Mouse (Mus musculus) B cell, adult 2 months (primary cell): ENCODE data around the gene Rack1.
"Not testable (repeated sequence)": the region's sequence is repeated elsewhere in the genome, so short reads cannot be mapped to it uniquely, and the experiment has no call there.

ENCODE experiments used
- DNase-seq, 2 experiments: peaks; one replicate each; pipeline ENCODE4 v3.0.0; 2022

Gene Rack1

DNA sequence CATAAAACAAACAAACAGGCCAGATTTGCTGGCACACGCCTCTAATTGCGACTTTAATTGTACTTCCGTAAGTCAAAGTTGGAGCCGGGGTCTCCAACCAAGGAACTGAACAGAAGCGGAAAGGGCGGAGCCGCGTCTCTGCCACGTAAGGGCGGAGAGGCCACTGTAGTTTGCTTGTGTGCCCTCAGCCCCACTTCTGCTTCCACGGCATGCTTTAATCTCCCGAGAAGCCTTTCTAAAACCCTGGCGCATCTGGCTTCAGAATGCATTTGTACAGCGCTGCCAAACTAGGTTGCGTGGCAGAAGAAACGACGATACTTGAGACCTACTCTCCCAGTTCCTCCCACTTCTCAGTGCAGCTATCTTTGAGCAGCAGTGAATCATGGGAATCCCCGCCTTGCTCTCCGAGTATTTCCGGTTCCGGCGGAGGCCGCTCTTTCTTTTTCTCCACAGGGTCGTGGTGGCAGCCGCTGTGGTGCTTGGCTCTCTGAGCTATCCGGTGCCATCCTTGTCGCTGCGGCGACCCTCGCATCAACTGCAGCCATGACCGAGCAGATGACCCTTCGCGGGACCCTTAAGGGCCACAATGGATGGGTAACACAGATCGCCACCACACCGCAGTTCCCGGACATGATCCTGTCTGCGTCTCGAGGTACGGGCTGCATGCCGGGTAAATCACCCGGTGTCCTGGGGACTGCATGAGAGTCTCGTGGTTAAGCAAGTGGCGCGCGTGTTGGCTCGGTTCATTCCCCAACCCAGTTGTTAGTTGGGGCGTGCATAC, at the start of gene Rack1:
TSS of gene Rack1 (plus strand) at position 412 of the 781 bp plus-strand sequence.
- peak; percentile 91 to 93 for DNase-seq

GRCm38 (mm10) chr11:48750428-48750827, 49.7 kb upstream of the Rack1 start:
- DNase-seq: no peak

GRCm38 (mm10) chr11:48753534-48753933, 46.6 kb upstream of the Rack1 start:
- not testable (repeated sequence) for DNase-seq

DNA sequence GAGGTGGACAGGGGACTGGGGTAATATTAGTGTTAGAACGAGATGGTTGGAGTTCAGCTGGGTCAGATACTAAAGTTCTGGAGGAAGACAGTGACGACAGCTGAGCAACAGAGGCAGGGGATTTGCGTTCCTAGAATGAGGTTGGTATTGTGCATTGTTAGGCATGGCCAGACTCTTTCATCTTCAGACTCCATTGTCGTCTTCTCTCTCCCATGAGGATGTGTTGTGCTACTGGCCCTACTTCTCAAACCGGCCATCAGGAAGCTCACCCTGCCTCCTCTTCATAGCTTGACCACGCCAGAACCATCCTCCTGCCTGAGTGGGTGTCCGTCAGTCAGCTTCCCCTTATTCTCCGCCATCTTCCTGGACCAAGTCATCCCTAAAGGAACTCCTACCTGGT, 41.1 kb upstream of the Rack1 start:
- DNase-seq: no peak

DNA sequence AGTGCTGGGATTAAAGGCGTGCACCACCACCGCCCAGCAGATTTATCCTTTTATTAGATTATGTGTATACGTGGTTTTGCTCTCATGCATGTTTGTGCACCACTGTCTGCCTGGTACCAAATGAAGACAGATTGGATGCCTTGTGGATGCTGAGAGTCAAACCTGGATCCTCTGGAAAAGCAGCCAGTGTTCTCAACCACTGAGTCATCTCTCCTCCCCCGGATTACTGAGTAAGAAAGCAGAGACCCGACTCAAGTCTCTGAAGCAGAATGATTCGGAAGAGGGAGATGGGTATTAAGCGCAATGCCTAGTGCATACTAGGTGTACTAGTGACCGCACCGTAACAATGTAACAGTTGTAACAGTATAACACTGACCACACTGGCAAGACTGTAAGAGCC, 36.0 kb upstream of the Rack1 start:
- DNase-seq: no peak

DNA sequence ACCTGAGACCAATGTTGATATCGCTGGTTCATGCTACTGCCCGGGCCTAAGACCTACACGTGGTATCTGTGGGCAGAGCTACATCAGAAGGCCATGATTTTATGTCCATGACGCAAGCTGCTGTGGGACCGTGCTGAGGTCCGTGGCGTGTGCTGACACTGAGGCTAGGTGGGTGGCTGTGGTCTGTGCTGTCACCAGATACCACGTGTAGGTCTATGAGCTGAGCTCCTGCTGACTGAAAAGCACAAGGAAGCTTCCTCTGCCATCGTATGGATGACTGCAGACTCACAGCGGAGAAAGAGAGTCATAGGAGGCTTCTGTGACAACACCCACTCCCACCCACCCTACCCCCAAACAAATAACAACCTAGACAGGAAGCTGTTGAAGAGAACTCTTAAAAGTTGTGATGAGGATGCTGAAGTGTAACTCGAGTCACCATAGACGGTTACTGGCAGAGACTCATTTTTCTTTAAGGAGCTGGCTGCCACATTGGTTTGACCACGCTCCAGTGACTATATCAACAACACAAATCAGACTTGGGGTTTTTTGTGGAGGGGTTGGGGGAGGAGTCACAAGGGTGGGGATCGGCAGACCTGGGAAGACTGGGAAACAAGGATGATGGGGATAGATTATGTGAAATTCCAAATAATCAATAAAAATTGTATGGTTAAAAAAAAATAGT, 32.8 kb upstream of the Rack1 start:
- no peak for DNase-seq

DNA sequence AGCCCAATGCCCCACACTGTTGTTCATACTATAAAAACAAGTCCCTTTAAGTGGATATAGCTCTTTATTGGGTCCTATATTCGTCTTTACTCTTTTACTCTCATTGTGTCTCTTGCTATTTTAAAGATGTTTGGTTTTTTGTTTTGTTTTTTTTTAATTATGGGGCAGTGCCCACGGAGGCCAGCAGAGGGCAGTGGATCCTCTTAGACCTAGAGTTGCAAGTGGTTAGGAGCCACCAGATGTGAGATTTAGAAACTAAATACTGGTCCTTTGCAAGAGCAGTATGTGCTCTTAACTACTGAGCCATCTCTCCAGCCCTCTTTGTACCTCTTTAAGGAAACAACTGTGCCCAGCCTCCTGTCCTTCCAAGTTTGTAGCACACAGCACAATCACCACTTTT, 28.4 kb upstream of the Rack1 start:
- DNase-seq: peak; percentile 68 to 76

DNA sequence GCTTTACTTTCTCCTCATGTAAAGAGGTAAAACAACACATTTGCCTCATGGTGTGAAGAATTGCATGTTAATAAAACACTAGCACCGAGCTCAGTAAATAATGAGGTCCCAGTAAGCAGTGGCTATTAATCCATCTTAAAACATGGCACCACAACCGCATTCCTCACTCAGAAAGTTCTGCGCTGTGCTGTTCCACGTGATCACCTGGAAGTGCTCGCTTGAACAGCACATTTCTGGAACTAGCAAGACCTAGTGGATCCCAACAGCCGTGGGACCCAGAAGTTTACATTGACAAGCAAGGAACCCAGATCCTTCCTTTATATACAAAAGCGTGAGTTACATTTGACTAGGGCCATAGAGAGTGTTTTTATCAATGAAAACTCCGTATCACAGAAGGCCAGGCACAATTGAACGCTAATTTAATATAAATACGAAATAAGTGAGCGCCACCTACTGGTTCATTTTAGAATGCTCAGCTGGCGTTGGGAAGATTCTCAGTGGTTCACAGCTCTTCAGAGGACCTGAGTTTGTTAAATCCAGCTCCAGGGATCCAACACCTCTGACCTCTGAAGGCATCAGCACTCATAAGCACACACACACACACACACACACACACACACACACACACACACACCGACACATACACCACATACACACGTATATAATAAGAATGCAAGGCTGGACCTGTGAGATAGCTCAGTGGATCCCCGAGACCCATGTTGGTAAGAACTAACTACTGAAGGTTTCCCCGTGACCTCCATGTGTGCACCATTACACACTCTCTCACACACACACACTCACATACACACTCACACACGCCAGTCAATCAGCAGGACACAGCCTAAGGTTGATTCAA, 25.5 kb upstream of the Rack1 start:
- peak; percentile 64 to 70 for DNase-seq

GRCm38 (mm10) chr11:48775483-48775882, 24.6 kb upstream of the Rack1 start:
- no peak for DNase-seq

GRCm38 (mm10) chr11:48776664-48777063, 23.5 kb upstream of the Rack1 start:
- DNase-seq: peak; percentile 67 to 68

DNA sequence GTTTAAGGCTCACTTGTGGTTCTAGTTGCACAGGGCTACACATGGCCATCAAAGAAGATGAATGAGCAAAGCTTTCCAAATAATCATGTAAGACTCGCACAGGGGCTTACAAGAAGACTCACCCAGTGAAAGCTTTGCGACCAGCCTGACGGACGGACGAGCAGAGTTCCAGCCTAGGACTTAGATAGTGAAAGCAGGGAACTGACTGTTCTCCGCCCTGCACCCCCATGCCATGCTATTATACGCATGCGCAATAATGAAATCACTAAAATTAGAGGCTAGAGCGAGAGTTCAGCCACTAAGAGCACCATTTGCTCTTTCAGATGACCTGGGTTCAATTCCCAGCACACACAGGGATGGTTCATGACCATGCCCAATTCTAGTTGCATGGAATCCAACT, 22.8 kb upstream of the Rack1 start:
- no peak for DNase-seq

- peak; percentile 66 for DNase-seq
Measured at GRCm38 (mm10) chr11:48779450-48779849, 20.7 kb upstream of the Rack1 start.

- DNase-seq: no peak
Measured at GRCm38 (mm10) chr11:48782243-48782642, 17.9 kb upstream of the Rack1 start.

DNA sequence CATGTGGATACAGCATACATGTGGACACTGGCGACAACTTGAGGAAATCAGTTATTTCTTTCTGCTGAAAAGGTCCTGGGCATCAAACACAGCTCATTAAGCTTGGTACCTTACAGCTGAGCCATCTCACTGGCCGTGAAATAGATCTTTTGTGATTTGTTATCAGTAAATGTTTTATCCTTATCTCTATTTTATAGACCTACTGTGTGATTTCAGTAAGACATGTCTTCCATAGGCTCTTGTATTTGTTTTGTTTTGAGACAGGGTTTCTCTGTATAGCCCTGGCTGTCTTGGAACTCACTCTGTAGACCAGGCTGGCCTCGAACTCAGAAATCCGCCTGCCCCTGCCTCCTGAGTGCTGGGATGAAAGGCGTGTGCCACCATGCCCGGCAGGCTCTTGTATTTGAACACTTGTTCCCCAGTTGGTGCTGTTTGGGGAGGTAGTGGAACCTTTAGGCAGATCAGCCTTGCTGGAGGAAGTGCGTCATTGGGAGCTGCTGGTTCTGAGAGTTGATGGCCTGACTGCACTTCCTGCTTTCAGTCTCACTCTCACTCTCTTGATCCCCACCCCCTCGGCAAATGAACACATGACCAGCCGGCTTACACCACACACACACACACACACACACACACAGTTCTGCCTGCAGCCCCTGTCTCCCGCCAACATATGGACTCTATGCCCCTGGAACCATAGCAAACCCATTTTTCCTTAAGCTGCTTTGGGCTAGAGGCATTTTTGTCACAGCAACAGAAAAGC, 12.5 kb upstream of the Rack1 start:
- DNase-seq: peak; percentile 83 to 87

- peak; percentile 81 to 84 for DNase-seq
Measured at GRCm38 (mm10) chr11:48788311-48789089, 11.6 kb upstream of the Rack1 start.

GRCm38 (mm10) chr11:48789215-48789614, 10.9 kb upstream of the Rack1 start:
- DNase-seq: no peak

- peak; percentile 88 to 89 for DNase-seq
Measured at GRCm38 (mm10) chr11:48789973-48790823, 9.9 kb upstream of the Rack1 start.

DNA sequence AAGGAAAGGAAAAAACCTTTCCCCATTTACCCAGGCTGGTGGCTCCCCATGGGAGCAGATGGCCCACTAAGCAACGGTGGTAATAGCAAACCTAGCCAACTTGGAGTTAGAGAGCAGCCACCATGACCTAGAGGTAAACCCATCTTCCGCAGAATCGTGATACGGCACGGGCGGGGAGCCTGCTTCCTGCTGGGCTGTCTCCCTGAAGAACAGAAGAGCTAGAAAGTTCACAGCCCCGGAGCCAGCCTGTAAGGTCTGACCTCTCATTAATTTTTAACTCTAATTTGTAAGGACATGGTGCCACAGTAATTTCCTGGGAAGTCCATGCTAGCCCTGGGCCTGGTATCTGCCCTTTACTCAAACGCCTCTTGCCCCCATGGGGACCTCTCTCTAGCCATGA, 9.2 kb upstream of the Rack1 start:
- DNase-seq: no peak

- not testable (repeated sequence) for DNase-seq
Measured at GRCm38 (mm10) chr11:48791894-48792293, 8.2 kb upstream of the Rack1 start.

GRCm38 (mm10) chr11:48793184-48793583, 6.9 kb upstream of the Rack1 start:
- DNase-seq: no peak

DNA sequence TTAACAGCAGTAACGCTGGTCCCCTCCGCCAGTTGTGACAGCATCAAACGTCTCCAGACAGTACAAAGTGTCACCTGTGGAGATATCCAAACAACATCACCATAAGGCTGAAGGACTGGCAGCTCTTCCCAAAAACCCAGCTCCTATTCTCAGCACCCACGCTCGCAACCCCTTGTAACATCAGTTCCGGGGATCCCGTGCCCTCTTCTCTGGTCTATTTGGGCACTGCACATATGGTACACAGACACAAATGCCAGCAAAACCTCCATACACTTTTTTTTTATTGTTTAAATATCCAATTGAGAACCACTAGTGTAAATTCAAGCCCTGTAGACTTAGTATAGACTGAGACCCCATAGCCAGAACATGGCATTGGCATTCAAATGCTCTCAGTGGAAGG, 4.9 kb upstream of the Rack1 start:
- peak; percentile 62 to 66 for DNase-seq
